Mouse (Mus musculus): ENCODE measurements at regions not wholly inside any gene's neighbourhood (a gene's known extent, or its start where the extent isn't known, plus 50 kb on each side); places are given as distances from the start of the nearest gene placed in this dataset.
"Not testable (repeated sequence)": the region's sequence is repeated elsewhere in the genome, so short reads cannot be mapped to it uniquely, and the experiment has no call there.

GRCm38 (mm10) chr12:54520406-54520805 is 136.0 kb downstream of the Sptssa start:
- in situ Hi-C loops (cut with MboI; ENCODE audit: low sequenced_read_pairs), result no loop called here

DNA sequence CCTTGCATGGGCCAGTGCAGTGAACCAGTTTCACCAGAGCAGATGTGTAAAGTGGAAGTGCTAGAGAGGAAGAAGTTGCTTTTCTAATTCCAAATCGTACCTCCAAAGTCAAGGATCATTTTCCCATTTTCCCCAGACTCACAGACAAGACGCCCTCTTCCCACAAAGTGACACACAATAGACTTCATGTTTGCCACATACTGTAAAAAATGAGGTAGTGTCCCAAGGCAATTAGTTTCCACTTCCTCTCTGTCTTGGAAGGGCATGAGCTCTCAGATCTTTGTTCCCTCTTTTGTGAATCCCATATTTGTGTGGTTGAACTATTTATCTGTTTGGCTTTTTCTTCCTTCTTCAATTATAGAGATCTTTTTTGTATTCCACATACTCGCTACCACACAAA is 137.0 kb downstream of the Sptssa start:
- in situ Hi-C loops (cut with MboI; ENCODE audit: low sequenced_read_pairs), result no loop called here

GRCm38 (mm10) chr12:54517265-54517664 is 139.1 kb downstream of the Sptssa start:
- in situ Hi-C loops (cut with MboI; ENCODE audit: low sequenced_read_pairs), result no loop called here

DNA sequence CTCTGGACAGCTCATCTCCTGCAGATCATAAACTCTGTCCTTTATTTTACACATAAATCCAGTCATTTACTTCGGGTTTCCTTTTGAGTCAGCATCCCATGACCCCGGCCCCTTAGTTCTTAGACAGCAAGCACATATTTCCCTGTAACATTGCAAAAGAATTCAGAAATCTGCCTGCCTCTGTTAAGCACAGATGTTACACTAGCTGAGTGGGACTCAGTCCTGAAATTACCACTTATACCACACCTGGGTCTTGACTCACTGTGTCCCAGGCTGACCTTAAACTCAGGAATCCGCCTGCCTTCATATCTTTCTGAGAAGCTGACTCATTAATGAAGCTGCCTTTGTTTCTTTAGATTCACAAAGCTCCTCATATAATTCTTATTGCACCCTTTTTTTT is 139.9 kb downstream of the Sptssa start:
- in situ Hi-C loops (cut with MboI; ENCODE audit: low sequenced_read_pairs), result no loop called here

GRCm38 (mm10) chr12:54516039-54516438 is 140.3 kb downstream of the Sptssa start:
- in situ Hi-C loops (cut with MboI; ENCODE audit: low sequenced_read_pairs), result not testable (repeated sequence)

- in situ Hi-C loops (cut with MboI; ENCODE audit: low sequenced_read_pairs), result no loop called here
Measured at GRCm38 (mm10) chr12:54509903-54510302, 146.5 kb downstream of the Sptssa start.

DNA sequence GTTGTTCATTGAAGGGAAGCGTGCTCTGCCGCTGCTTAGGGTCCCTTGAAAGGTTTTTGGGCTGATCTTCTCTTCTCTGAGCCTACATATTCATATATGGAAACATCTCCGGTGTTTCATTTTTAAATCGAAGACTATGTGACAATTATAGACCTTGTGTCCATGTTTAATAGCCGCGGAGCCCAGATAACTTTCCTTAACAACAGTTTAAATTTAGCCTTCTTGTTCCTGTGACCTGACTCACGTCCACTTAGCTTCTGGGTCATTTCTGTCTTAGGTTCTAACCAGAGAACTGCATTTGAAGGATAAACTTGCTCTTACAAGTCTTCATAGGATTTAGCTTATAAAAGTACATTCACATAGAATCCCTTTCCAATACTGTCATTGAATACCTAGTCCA is 153.6 kb downstream of the Sptssa start:
- in situ Hi-C loops (cut with MboI; ENCODE audit: low sequenced_read_pairs), result no loop called here

GRCm38 (mm10) chr12:54499963-54500362 is 156.4 kb downstream of the Sptssa start:
- in situ Hi-C loops (cut with MboI; ENCODE audit: low sequenced_read_pairs), result no loop called here

DNA sequence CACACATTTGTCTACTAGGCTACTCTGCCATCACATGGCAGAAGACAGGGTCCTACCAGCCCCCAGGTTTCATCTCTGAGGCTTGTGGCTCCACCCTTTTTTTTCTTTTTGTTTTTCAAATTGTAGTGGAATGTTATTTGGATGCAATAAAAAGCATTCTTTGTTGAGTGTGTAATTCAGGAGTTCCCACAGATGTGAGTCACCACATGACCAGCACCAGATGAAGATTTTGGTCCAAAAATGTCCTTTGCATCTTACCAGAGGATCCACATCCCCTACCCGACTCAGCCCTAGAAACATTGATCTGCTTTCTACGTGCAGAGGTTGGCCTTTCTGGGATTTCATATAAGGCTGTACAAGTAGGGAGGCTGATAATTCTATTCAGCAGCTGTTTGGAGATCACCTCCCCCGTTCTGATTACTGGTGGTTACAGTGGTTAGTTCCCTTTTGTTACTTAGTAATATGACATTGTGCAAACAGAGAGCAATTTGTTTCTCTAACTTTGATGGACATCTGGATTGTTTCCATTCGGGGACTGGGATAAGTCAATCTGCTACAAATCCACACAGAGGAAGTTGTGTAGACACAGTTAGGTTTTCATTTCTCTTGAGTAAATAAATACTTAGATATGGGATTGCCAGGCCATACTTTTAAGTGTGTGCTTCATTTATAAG is 160.5 kb downstream of the Sptssa start:
- in situ Hi-C loops (cut with MboI; ENCODE audit: low sequenced_read_pairs), result no loop called here

DNA sequence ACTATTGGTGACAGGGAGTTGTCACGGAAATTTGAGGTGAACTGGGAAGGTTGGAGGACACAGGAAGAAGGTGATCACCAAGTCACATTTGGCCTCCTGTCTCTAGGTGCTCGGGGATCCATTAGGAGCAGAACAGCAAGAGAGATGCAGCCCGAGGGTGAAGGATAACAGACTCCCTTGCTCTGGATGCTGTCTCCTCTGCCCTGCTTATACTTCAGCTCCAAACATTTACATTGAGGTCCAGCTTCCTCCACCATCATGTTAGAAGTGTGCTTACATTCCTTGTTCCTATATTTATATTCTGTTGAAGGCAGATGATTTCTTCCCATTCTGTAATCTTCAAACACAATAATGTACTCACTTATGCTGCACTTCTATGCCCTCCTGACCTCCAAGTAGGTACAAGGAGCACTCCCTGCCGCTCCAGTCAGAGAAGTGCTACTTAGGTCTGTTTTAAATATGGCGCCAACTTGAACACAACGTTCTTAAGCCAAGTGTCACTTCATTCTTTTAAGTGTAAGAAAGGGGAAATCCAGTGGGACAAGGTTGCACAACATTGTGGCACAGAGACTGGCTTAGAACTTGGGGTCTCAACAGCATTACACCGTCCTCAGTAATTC is 161.5 kb downstream of the Sptssa start:
- in situ Hi-C loops (cut with MboI; ENCODE audit: low sequenced_read_pairs), result no loop called here

DNA sequence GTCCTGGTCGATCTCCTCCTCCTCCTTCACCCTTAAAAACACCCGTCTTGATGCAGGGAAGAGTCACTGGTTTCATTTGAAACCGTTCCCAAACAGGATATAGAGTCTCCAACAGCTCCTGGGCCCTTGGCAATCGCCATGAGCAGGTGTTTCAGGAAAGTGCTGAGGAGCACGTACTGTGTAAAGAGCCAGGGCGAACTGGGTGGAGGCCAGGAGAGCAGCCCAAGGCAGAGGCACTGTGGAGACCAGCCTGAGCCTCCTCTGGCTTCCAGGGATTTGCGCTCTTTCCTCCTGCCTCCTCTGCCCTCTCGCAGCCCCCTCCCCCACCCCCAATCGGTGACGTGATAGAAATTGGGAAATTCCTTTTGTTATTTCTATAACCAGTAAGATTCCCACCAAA is 163.6 kb downstream of the Sptssa start:
- in situ Hi-C loops (cut with MboI; ENCODE audit: low sequenced_read_pairs), result no loop called here

GRCm38 (mm10) chr12:54490460-54490859 is 165.9 kb downstream of the Sptssa start:
- in situ Hi-C loops (cut with MboI; ENCODE audit: low sequenced_read_pairs), result no loop called here

DNA sequence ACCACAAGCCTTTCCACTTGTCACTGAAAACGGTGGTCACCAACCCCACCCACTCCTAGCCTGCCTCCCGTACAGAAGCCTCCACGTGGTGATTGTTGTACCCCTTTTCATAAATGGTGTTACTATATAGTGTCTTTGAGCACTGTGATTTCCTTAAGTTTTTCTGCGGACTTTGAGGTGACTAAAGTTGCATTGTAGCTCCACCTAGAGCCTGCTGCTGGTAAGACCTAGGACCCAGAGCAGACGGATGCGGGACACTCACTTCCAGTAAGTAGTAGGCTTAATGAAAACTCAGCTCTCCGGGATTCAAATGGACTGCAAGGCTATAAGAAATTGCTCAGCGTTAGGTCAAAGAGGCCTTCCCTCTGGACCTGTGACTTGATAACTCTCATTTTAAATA is 166.7 kb downstream of the Sptssa start:
- in situ Hi-C loops (cut with MboI; ENCODE audit: low sequenced_read_pairs), result no loop called here

DNA sequence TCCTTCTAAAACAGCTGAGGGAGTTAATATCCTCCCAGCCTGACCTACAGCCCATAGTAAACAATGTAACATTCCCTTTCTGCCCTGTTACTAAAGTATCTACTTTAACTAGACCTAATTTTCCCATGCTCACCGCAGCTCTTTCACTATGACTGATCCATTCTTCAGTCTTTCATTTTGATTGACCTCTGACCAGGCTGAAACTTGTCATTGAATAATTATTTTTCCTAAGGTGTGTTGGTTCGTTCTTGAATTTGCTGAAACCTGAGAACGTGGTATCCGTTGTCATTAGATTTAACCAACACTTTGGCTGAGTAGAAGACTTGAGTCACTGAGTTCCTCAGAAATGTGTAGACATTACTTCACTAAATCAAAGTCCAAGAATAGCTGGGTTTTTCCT is 168.7 kb downstream of the Sptssa start:
- in situ Hi-C loops (cut with MboI; ENCODE audit: low sequenced_read_pairs), result no loop called here

GRCm38 (mm10) chr12:54482020-54482419 is 174.4 kb downstream of the Sptssa start:
- in situ Hi-C loops (cut with MboI; ENCODE audit: low sequenced_read_pairs), result no loop called here

GRCm38 (mm10) chr12:54479841-54480240 is 176.5 kb downstream of the Sptssa start:
- in situ Hi-C loops (cut with MboI; ENCODE audit: low sequenced_read_pairs), result no loop called here

DNA sequence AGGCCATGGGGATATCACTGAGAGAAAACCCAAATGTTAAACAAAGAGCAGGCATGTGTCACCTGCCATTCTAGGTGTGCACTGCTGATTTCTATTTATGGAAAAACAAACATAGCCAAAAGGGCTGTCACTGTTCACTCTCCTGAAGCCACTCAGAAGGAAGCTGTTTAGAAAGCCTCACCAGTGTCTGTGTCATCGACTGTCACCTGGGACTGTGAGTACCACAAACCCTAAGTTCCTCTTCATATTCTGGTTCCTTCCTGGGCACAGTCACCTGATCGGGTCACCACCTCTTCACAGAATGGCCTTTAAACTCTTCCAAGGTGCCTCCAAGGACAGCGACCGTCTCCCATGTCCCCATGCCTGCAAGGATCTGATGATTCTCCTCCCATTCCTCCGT is 183.5 kb downstream of the Sptssa start:
- in situ Hi-C loops (cut with MboI; ENCODE audit: low sequenced_read_pairs), result no loop called here

DNA sequence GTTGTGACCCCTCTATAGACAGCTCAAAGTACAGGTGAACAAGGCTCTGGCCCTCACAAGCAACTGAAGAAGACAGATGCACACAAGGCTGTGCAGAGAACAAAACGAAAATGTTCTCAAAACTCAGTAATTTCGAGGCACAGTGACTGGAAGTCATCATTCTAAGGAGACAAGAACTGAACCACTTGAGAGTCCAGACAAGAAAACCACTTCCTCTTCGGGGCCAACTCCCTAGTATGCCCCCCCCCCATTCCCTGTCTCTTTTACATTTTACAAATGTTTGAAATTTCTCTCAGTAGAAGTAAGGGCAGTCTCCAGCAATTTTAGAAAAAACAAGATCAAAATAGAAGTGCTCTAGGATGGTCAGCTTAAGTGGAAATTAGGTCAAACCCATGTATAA is 184.0 kb downstream of the Sptssa start:
- in situ Hi-C loops (cut with MboI; ENCODE audit: low sequenced_read_pairs), result no loop called here

DNA sequence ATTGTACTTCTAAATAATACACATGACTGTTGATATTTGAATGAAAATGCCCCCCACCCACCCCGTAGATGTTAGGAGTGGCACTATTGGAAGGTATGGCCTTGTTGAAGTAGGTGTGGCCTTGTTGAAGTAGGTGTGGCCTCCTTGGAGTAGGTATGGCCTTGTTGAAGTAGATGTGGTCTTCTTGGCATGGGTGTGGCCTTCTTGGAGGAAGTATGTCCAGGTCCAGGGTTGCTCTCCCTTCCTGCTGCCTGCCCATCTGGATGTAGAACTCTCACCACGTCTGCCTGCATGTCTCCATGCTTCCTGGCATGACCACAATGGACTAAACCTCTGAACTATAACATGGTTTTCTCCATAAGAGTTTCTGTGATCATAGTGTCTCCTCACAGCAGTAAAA is 188.7 kb downstream of the Sptssa start:
- in situ Hi-C loops (cut with MboI; ENCODE audit: low sequenced_read_pairs), result no loop called here

DNA sequence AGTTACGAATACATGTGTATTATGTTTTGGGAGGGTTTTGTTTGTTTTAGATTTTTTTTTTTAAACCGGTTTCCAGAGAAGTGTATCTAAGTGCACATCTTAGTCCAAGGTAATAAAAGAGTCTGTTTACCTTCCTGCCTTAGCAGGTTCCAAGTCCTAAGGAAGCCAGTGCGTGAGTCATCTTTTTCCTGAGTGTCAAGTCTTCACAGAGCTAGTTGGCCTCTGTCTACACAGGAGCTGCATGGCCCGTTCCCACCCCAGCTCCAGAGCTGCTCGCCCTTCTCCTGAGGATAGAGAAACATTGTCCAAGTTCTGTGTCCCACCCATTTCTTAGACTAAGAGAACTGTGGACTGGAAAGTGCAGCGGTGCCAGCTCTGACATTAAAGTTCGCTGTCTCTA is 192.6 kb downstream of the Sptssa start:
- in situ Hi-C loops (cut with MboI; ENCODE audit: low sequenced_read_pairs), result no loop called here

GRCm38 (mm10) chr12:54461411-54461810 is 195.0 kb downstream of the Sptssa start:
- in situ Hi-C loops (cut with MboI; ENCODE audit: low sequenced_read_pairs), result no loop called here

- in situ Hi-C loops (cut with MboI; ENCODE audit: low sequenced_read_pairs), result no loop called here
Measured at GRCm38 (mm10) chr12:54460135-54460523, 196.2 kb downstream of the Sptssa start.
